Mouse (Mus musculus): ENCODE results near the gene Olfr288. TPM values are rescaled to one million over a fixed set of nuclear protein-coding genes. Genes with fewer than 3 reads are reported as not detected.

Olfr288 gene
- polyA plus RNA-seq, 1 experiment, result not detected

- H3K27me3 ChIP-seq (ENCODE audit: control insufficient read depth, insufficient read depth, low read length), result no peaks in the 10 kb centered on the region
- H3K27ac ChIP-seq (ENCODE audit: insufficient read depth, low read length), result no peak overlapping the region
- no peaks in the 10 kb centered on the region for H3K36me3 ChIP-seq (ENCODE audit: control insufficient read depth, insufficient read depth, low read length)
- no peak for TF ChIP-seq CTCF (IDR thresholded peaks at IDR 0.05; ENCODE audit: extremely low read depth, insufficient read depth, insufficient read length, insufficient replicate concordance)
- TF ChIP-seq POLR2A (IDR thresholded peaks at IDR 0.05; ENCODE audit: low read depth, low read length), result no peak
- DNase-seq (ENCODE audit: low read depth in 1 of 2, low spot score in 2 of 2), result no peak
- no peak overlapping the region for H3K4me3 ChIP-seq (ENCODE audit: extremely low read depth, insufficient read depth, insufficient read length)
- H3K4me1 ChIP-seq (ENCODE audit: control insufficient read depth, insufficient read depth, insufficient read length), result peaks cover 6% of the 10 kb centered on the region
- WGBS, result 94% methylated on average over 3 of the region's 3 CpGs
Measured at GRCm38 (mm10) chr15:98148356-98148755, 47.0 kb downstream of the Olfr288 start.

GRCm38 (mm10) chr15:98145559-98146181 is 49.7 kb downstream of the Olfr288 start:
- 3% methylated on average over 38 of the region's 38 CpGs for WGBS
- Histone ChIP-seq H3K27ac (ENCODE audit: insufficient read depth, low read length) (peak overlapping the region; percentile 35; the same call in 1 of the 2 replicates), H3K27me3 (ENCODE audit: control insufficient read depth, insufficient read depth, low read length) (no peaks in the 10 kb centered on the region), H3K4me3 (ENCODE audit: extremely low read depth, insufficient read depth, insufficient read length) (peak overlapping the region; percentile 93), H3K4me1 (ENCODE audit: control insufficient read depth, insufficient read depth, insufficient read length) (peaks cover 6% of the 10 kb centered on the region), H3K36me3 (ENCODE audit: control insufficient read depth, insufficient read depth, low read length) (peaks cover 6% of the 10 kb centered on the region)
- DNase-seq (ENCODE audit: low read depth in 1 of 2, low spot score in 2 of 2), result peak; percentile 78 to 92
- TF ChIP-seq POLR2A (IDR thresholded peaks at IDR 0.05; ENCODE audit: low read depth, low read length) (peak; percentile 58), CTCF (IDR thresholded peaks at IDR 0.05; ENCODE audit: extremely low read depth, insufficient read depth, insufficient read length, insufficient replicate concordance) (no peak)

- DNase-seq (ENCODE audit: low read depth in 1 of 2, low spot score in 2 of 2), result no peak
- H3K27ac ChIP-seq (ENCODE audit: insufficient read depth, low read length), result peak overlapping the region; percentile 35; the same call in 1 of the 2 replicates
- peak overlapping the region; percentile 93 for H3K4me3 ChIP-seq (ENCODE audit: extremely low read depth, insufficient read depth, insufficient read length)
- peaks cover 6% of the 10 kb centered on the region for H3K36me3 ChIP-seq (ENCODE audit: control insufficient read depth, insufficient read depth, low read length)
- H3K27me3 ChIP-seq (ENCODE audit: control insufficient read depth, insufficient read depth, low read length), result no peaks in the 10 kb centered on the region
- WGBS, result 2% methylated on average over 36 of the region's 36 CpGs
- peaks cover 6% of the 10 kb centered on the region for H3K4me1 ChIP-seq (ENCODE audit: control insufficient read depth, insufficient read depth, insufficient read length)
- TF ChIP-seq POLR2A (IDR thresholded peaks at IDR 0.05; ENCODE audit: low read depth, low read length) (no peak), CTCF (IDR thresholded peaks at IDR 0.05; ENCODE audit: extremely low read depth, insufficient read depth, insufficient read length, insufficient replicate concordance) (no peak)
Measured at GRCm38 (mm10) chr15:98144861-98145507, 50.4 kb downstream of the Olfr288 start.

- Histone ChIP-seq H3K4me1 (ENCODE audit: control insufficient read depth, insufficient read depth, insufficient read length) (peaks cover 6% of the 10 kb centered on the region), H3K27me3 (ENCODE audit: control insufficient read depth, insufficient read depth, low read length) (no peaks in the 10 kb centered on the region), H3K36me3 (ENCODE audit: control insufficient read depth, insufficient read depth, low read length) (peaks cover 6% of the 10 kb centered on the region), H3K27ac (ENCODE audit: insufficient read depth, low read length) (no peak overlapping the region), H3K4me3 (ENCODE audit: extremely low read depth, insufficient read depth, insufficient read length) (no peak overlapping the region)
- no peak for TF ChIP-seq POLR2A (IDR thresholded peaks at IDR 0.05; ENCODE audit: low read depth, low read length)
- TF ChIP-seq CTCF (IDR thresholded peaks at IDR 0.05; ENCODE audit: extremely low read depth, insufficient read depth, insufficient read length, insufficient replicate concordance), result no peak
- 94% methylated on average over 10 of the region's 10 CpGs for WGBS
- no peak for DNase-seq (ENCODE audit: low read depth in 1 of 2, low spot score in 2 of 2)
Measured at GRCm38 (mm10) chr15:98142515-98142914, 52.8 kb downstream of the Olfr288 start.

GRCm38 (mm10) chr15:98140809-98141208 is 54.5 kb downstream of the Olfr288 start:
- no peak for DNase-seq (ENCODE audit: low read depth in 1 of 2, low spot score in 2 of 2)
- TF ChIP-seq CTCF (IDR thresholded peaks at IDR 0.05; ENCODE audit: extremely low read depth, insufficient read depth, insufficient read length, insufficient replicate concordance), result no peak
- TF ChIP-seq POLR2A (IDR thresholded peaks at IDR 0.05; ENCODE audit: low read depth, low read length), result no peak
- Histone ChIP-seq H3K27me3 (ENCODE audit: control insufficient read depth, insufficient read depth, low read length) (no peaks in the 10 kb centered on the region), H3K4me3 (ENCODE audit: extremely low read depth, insufficient read depth, insufficient read length) (no peak overlapping the region), H3K27ac (ENCODE audit: insufficient read depth, low read length) (no peak overlapping the region), H3K36me3 (ENCODE audit: control insufficient read depth, insufficient read depth, low read length) (peaks cover 12% of the 10 kb centered on the region), H3K4me1 (ENCODE audit: control insufficient read depth, insufficient read depth, insufficient read length) (peaks cover 6% of the 10 kb centered on the region)
- 92% methylated on average over 5 of the region's 5 CpGs for WGBS

- WGBS, result 83% methylated on average over 7 of the region's 7 CpGs
- H3K27me3 ChIP-seq (ENCODE audit: control insufficient read depth, insufficient read depth, low read length), result no peaks in the 10 kb centered on the region
- no peak for TF ChIP-seq CTCF (IDR thresholded peaks at IDR 0.05; ENCODE audit: extremely low read depth, insufficient read depth, insufficient read length, insufficient replicate concordance)
- no peak for TF ChIP-seq POLR2A (IDR thresholded peaks at IDR 0.05; ENCODE audit: low read depth, low read length)
- no peak overlapping the region for H3K4me3 ChIP-seq (ENCODE audit: extremely low read depth, insufficient read depth, insufficient read length)
- H3K36me3 ChIP-seq (ENCODE audit: control insufficient read depth, insufficient read depth, low read length), result peaks cover 21% of the 10 kb centered on the region
- peaks cover 2% of the 10 kb centered on the region; the same call in 1 of the 2 replicates for H3K4me1 ChIP-seq (ENCODE audit: control insufficient read depth, insufficient read depth, insufficient read length)
- no peak overlapping the region for H3K27ac ChIP-seq (ENCODE audit: insufficient read depth, low read length)
- no peak for DNase-seq (ENCODE audit: low read depth in 1 of 2, low spot score in 2 of 2)
Measured at GRCm38 (mm10) chr15:98139763-98140162, 55.6 kb downstream of the Olfr288 start.

GRCm38 (mm10) chr15:98136871-98137270 is 58.5 kb downstream of the Olfr288 start:
- TF ChIP-seq CTCF (IDR thresholded peaks at IDR 0.05; ENCODE audit: extremely low read depth, insufficient read depth, insufficient read length, insufficient replicate concordance) (no peak), POLR2A (IDR thresholded peaks at IDR 0.05; ENCODE audit: low read depth, low read length) (no peak)
- no peaks in the 10 kb centered on the region for H3K4me1 ChIP-seq (ENCODE audit: control insufficient read depth, insufficient read depth, insufficient read length)
- peaks cover 23% of the 10 kb centered on the region for H3K36me3 ChIP-seq (ENCODE audit: control insufficient read depth, insufficient read depth, low read length)
- WGBS, result 97% methylated on average over 9 of the region's 9 CpGs
- H3K27me3 ChIP-seq (ENCODE audit: control insufficient read depth, insufficient read depth, low read length), result no peaks in the 10 kb centered on the region
- H3K4me3 ChIP-seq (ENCODE audit: extremely low read depth, insufficient read depth, insufficient read length), result no peak overlapping the region
- DNase-seq (ENCODE audit: low read depth in 1 of 2, low spot score in 2 of 2), result no peak
- H3K27ac ChIP-seq (ENCODE audit: insufficient read depth, low read length), result no peak overlapping the region

Other genes starting within 250 kb of the Olfr288 start
- gene Tmem106c, start 231.3 kb downstream of the Olfr288 start, polyA plus RNA-seq (2012; rRNA removed), result 17.2 and 22.9 TPM in 2 replicates
- 0.02 TPM in 2 replicates for gene Col2a1, start 190.8 kb downstream of the Olfr288 start, polyA plus RNA-seq (2012; rRNA removed)
- gene Pfkm, start 103.0 kb downstream of the Olfr288 start, polyA plus RNA-seq (2012; rRNA removed), result 6.4 and 7.8 TPM in 2 replicates
- 9.9 and 11.4 TPM in 2 replicates for gene Senp1, start 101.8 kb downstream of the Olfr288 start, polyA plus RNA-seq (2012; rRNA removed)
- 18.8 and 24.4 TPM in 2 replicates for gene Asb8, start 29.9 kb downstream of the Olfr288 start, polyA plus RNA-seq (2012; rRNA removed)
- 0.84 and 0.88 TPM in 2 replicates for gene Ccdc184, start 28.4 kb downstream of the Olfr288 start, polyA plus RNA-seq (2012; rRNA removed)
- gene Gm44579, start 25.4 kb upstream of the Olfr288 start, polyA plus RNA-seq (2012; rRNA removed), result not detected in 2 replicates
- gene Olfr287, start 25.5 kb upstream of the Olfr288 start, polyA plus RNA-seq (2012; rRNA removed), result not detected in 2 replicates
- gene Olfr286, start 38.9 kb upstream of the Olfr288 start, polyA plus RNA-seq (2012; rRNA removed), result not detected in 2 replicates
- not detected in 2 replicates for gene H1fnt, start 61.8 kb upstream of the Olfr288 start, polyA plus RNA-seq (2012; rRNA removed)
- gene Zfp641, start 100.6 kb upstream of the Olfr288 start, polyA plus RNA-seq (2012; rRNA removed), result 0.09 and 0.22 TPM in 2 replicates
- not detected in 2 replicates for gene Olfr285, start 121.8 kb upstream of the Olfr288 start, polyA plus RNA-seq (2012; rRNA removed)
- gene Olfr284, start 145.4 kb upstream of the Olfr288 start, polyA plus RNA-seq (2012; rRNA removed), result not detected in 2 replicates
- not detected in 2 replicates for gene Olfr283, start 185.4 kb upstream of the Olfr288 start, polyA plus RNA-seq (2012; rRNA removed)
- gene Olfr282, start 235.7 kb upstream of the Olfr288 start, polyA plus RNA-seq (2012; rRNA removed), result not detected in 2 replicates

Data from spleen, adult 2 months (tissue).